Mouse (Mus musculus) MN1 (cell line): ENCODE results near the gene Gatad2a.
A peak's percentile ranks its signal among the peaks of the same experiment; 100 is the strongest.

Source experiments
- DNase-seq: peaks from one replicate; pipeline ENCODE4 v3.0.0-alpha.2; 2016; ENCODE audit warnings: low spot score

The Gatad2a gene

DNA sequence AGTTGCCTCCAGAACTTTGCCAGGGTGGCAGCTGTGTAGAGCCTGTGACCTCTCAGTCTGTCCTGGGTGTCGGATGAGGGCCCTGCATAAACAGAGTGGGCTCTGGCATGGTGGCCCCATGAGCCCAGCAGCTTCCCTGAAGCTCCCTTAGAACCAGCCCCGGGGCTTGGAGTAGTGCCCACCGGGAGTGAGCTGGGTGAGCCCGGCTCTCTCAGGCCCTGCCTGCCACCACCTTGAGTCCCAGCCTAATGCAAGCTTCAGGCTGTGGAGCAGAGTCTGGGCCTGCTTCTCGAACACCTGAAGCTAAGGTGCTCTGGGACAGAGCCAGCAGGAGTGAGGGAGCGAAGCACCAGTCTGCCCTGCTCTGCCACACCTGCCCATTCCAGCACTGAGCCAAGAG is 125.3 kb downstream of the Gatad2a start:
- DNase-seq, result no peak

DNA sequence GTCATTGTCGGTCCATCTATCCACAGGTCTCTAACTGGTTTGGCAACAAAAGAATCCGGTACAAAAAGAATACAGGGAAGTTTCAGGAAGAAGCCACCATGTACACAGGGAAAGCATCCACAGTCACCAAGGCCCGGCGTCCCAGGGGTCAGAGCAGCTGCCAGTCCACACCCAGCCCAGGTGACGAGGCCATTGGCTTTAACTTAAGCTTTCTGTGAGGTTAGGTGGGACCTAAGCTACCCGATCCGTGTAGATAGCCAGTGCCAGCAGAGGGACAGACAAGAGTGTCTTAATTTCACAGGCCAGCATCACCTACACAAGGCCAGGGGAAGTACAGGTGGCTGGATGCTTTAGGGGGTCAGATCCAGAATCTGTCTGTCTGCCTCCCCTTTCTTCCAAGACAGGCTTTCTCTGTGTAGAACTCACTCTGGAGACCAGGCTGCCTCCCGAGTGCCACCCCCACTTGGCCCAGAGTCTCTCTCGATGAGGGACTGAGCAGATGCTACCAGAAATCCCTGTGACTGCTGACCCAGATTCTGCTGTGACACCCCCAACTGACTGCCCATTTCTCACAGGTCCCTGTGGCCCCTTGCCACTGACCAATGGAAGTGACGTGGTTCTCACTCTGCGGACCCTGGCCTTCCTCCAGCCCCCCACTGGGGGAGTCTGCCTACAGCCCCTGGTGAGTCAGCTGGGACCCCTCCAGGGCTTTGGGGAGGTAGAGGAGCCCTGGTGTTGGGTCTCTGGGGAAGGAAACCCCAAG is 126.0 kb downstream of the Gatad2a start:
- DNase-seq, result no peak

DNA sequence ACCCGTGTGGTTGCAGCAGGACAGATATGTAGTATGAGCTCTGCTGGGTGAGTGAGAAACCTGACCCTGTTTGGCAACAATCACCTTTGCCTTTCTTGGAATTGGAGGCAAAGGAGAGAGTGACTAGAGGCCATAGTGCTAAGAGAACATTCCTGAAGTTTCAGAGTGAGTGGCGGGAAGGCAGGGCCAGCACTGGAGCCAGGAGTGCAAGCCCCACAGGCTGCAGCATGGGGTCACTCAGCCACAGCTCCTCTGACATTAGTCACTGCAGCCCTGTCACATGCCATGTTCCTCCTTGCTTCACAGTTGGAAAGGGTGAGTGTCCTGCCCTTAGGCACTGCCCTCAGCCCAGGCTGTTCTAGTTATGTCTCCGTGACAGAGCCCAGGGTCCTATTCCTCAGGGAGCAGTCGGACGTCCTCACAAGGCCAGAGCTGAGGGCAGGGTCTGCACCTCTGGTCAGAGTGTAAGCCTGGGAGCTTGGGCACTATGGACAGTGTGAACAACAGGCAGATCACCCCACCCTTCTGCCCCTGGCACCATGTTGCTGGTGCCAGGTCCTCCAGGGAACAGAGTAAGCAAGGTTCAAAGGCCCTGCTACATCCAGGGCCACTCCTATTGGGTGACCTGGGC is 128.4 kb downstream of the Gatad2a start:
- no peak for DNase-seq

DNA sequence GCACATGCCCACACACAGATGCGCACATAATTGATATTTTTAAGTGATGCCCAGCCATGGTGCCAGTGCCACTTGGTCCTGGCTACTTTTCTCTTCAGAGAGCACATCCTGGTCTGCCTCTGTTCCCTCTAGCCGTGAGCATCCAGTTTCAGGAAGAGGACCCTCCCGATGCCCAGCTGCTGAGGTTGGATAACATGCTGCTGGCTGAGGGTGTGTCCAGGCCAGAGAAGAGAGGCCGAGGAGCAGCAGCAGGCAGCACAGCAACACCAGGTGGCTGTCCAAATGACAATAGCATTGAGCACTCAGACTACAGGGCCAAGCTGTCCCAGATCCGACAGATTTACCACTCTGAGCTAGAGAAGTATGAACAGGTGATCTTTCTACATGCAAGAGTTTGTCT is 132.0 kb downstream of the Gatad2a start:
- no peak for DNase-seq

DNA sequence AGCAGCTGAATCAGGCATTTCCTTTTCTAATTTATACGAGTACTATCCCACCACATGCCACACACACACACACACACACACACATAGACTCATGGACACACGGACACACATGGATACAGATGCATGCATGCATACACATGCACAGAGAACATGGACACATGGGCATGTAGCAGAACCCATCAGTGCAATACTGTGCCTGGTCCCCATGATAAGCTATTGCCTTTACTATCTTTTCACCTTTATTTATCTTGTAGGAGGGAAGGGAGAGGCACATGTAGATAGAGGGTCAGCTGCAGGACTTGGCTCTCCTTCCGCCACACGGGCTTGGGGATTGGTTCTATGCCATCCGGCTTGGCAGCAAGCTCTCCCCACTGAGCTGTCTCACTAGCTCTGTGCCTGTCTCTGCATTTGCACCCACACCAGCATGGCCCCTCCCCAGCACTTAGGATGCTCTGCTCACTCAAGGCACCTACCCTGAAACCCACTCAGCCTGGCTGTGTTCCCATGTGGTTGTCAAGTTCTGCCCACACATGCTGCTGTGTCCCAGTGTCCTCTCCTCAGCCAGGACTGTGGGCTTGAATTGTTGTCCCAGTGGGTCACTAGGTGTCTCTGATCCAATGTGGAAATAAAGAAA is 132.7 kb downstream of the Gatad2a start:
- DNase-seq, result no peak

DNA sequence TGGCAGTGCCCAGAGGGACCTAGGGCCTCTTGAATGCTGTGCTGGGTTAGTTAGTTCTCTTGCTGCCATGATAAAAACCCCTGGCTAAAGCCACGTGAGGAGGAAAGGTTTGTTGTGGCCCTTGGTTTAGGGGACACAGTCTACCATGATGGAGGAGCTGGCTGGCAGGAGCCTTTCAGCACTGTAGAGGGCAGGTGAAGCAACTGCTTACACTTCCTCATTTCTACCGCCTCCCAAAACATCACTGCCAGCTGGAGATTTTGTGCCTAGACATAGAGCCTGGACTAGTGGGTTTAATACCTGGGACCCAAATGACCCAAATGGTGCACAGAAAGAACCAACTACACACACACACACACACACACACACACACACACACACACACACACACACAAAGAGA is 134.9 kb downstream of the Gatad2a start:
- DNase-seq, result no peak

DNA sequence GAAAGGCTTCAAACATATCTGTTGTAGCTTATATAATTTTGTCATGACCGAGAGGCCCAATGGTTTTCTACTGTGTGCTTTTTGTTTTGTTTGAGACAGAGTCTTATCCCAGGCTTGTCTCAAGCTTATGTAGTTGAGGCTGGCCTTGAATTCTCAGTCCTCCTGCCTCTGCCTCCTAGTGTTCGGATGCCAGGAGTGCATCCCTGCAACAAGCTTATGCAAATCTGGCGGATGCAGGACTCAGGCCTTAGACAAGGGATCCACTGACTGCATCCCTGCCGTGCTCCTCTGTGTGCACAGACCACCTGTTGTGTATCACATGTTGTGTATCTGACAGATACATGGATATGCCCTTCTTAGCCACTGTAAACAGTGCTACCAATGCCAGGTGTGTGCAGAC is 135.4 kb downstream of the Gatad2a start:
- DNase-seq, result peak; percentile 21
